Mouse (Mus musculus) G1E (cell line): Measurements from ENCODE around the gene Gm4869.

Experiments
- CTCF ChIP-seq: IDR thresholded peaks from 2 replicates; pipeline ENCODE4 v1.5.1; 2012; ENCODE audit warnings: low read depth, low read length, inconsistent platforms, mixed read lengths
- GATA1 ChIP-seq: IDR thresholded peaks from 2 replicates; pipeline ENCODE4 v1.6.1; 2012; ENCODE audit warnings: borderline replicate concordance, low read length, inconsistent platforms, mixed read lengths
- GATA2 ChIP-seq: IDR thresholded peaks from 2 replicates; pipeline ENCODE4 v1.6.1; 2012; ENCODE audit warnings: low read depth, low read length, inconsistent platforms, borderline replicate concordance
- POLR2AphosphoS5 ChIP-seq: IDR thresholded peaks from 2 replicates; pipeline ENCODE4 v1.6.1; 2012; ENCODE audit warnings: low read depth, low read length, inconsistent platforms; ENCODE audit not compliant: insufficient replicate concordance
- TAL1 ChIP-seq: conservative IDR thresholded peaks from 2 replicates; pipeline ENCODE4 v1.6.1; 2012; ENCODE audit warnings: low read depth, low read length, inconsistent platforms, mixed read lengths

- TF ChIP-seq CTCF (no peak), GATA1 (no peak), GATA2 (no peak), TAL1 (no peak), POLR2AphosphoS5 (no peak)
Measured at GRCm38 (mm10) chr5:140414647-140415046, 30.8 kb upstream of the Gm4869 start.
